Mouse (Mus musculus) embryonic facial prominence, embryonic 11.5 days (tissue): ENCODE measurements around the gene Tbx3. TPM values are rescaled to one million over a fixed set of nuclear protein-coding genes. Genes with fewer than 3 reads are reported as not detected.

Experiments
- ATAC-seq: fragments of 200-750 bp; cut with Nextera tagmentation; replicated peaks from 2 replicates; pipeline ENCODE4 v1.8.0; 2017; ENCODE audit warnings: low read depth; ENCODE audit not compliant: insufficient number of reproducible peaks, low FRiP score, low TSS enrichment
- DNase-seq: peaks from one replicate; pipeline ENCODE4 v3.0.0-alpha.2; 2015; ENCODE audit warnings: low spot score
- H3K27ac ChIP-seq: fragments of 300-500 bp; sonication (generic); replicated peaks from 2 replicates; pipeline ENCODE4 v1.5.1; 2014; ENCODE audit warnings: mild to moderate bottlenecking, low read depth, low read length, control low read depth
- H3K27me3 ChIP-seq: fragments of 300-500 bp; sonication (generic); 2 replicates; pipeline ENCODE4 v1.6.1; 2014; ENCODE audit warnings: mild to moderate bottlenecking, low read length, moderate library complexity, mixed read lengths; ENCODE audit not compliant: control insufficient read depth, insufficient read depth
- H3K36me3 ChIP-seq: fragments of 300-500 bp; sonication (generic); replicated peaks from 2 replicates; pipeline ENCODE4 v1.6.1; 2014; ENCODE audit warnings: low read depth, mild to moderate bottlenecking, low read length, moderate library complexity, mixed read lengths; ENCODE audit not compliant: control insufficient read depth, insufficient read depth
- H3K4me1 ChIP-seq: fragments of 300-500 bp; sonication (generic); 2 replicates; pipeline ENCODE4 v1.6.1; 2014; ENCODE audit warnings: low read length, mixed read lengths; ENCODE audit not compliant: control insufficient read depth, insufficient read depth
- H3K4me2 ChIP-seq: fragments of 300-500 bp; sonication (generic); 2 replicates; pipeline ENCODE4 v1.6.1; 2014; ENCODE audit warnings: low read depth, mild to moderate bottlenecking, control low read depth, low read length, moderate library complexity
- H3K4me3 ChIP-seq: fragments of 300-500 bp; sonication (generic); 2 replicates; pipeline ENCODE4 v1.5.1; 2014; ENCODE audit warnings: low read depth, low read length, control low read depth
- H3K9ac ChIP-seq: fragments of 300-500 bp; sonication (generic); replicated peaks from 2 replicates; pipeline ENCODE4 v1.6.1; 2014; ENCODE audit warnings: mild to moderate bottlenecking, control low read depth, low read length
- H3K9me3 ChIP-seq: fragments of 300-500 bp; sonication (generic); replicated peaks from 2 replicates; pipeline ENCODE4 v1.6.1; 2016; ENCODE audit warnings: mild to moderate bottlenecking, low read length, inconsistent platforms, mixed read lengths; ENCODE audit not compliant: control insufficient read depth
- WGBS: fragments of 180-500 bp; shearing (Covaris S2); extraction: QIAGEN DNeasy Blood & Tissue Kit; methylation state at CpG from one replicate; pipeline ENCODE4 v1.1.7; 2014; 5-methylcytosine and 5-hydroxymethylcytosine counted together
- polyA plus RNA-seq: library from polyadenylated mRNA; unstranded; fragments of >200 nt; fragmentation: Nextera tagmentation; extraction: Ambion mirVana; gene quantifications from 2 replicates; pipeline ENCODE4 v1.2.1, GENCODE M21; 2014

Tbx3 gene
- polyA plus RNA-seq, 1 experiment from 2014 or later = 36.9 TPM

DNA sequence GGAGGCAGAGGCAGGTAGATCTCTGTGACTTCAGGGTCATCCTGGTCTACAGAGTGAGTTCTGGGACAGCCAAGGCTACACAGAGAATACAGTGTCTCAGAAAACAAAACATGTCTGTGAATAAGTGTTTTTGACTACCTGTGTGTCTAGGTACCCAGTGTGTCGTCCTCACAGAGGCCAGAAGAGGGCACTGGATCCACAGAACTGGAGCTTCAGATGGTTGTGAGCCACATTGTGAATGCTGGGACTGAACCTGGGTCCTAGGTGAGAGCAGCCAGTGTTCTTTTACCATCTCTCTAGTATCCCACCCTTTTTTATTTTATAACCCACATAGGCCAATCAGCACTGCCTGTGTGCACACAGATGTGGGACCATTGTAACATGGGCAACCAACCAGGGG is 32.6 kb downstream of the Tbx3 start:
- no peaks in the 10 kb centered on the region for H3K9me3 ChIP-seq
- no peak overlapping the region for H3K4me2 ChIP-seq
- DNase-seq = no peak
- H3K4me3 ChIP-seq = no peak overlapping the region
- H3K9ac ChIP-seq = no peak overlapping the region
- ATAC-seq = no peak
- peaks cover 2% of the 10 kb centered on the region; the same call in 1 of the 2 replicates for H3K27me3 ChIP-seq
- no peaks in the 10 kb centered on the region for H3K36me3 ChIP-seq
- no peaks in the 10 kb centered on the region for H3K4me1 ChIP-seq
- H3K27ac ChIP-seq = no peak overlapping the region
- 73% methylated on average over 1 of the region's 1 CpGs for WGBS

DNA sequence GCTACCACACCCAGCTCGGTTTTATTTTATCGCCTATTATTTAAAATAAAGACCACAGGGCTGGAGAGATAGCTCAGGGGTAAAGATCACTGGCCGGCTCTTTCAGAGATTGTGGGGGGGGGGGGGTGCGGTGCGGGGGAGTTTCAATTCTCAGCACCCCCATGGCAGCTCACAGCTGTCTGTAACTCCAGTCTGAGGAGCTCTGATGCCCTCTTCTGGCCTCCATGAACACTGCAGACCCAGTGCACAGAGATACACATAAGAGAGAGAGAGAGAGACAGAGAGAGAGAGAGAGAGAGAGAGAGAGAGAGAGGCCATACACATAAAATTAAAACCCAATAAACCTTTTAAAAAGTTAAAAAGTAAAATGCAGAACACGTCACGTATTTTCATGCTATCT is 34.4 kb downstream of the Tbx3 start:
- DNase-seq = no peak
- Histone ChIP-seq H3K27ac (no peak overlapping the region), H3K4me2 (no peak overlapping the region), H3K4me1 (no peaks in the 10 kb centered on the region), H3K36me3 (no peaks in the 10 kb centered on the region), H3K4me3 (no peak overlapping the region), H3K9me3 (no peaks in the 10 kb centered on the region), H3K27me3 (peaks cover 2% of the 10 kb centered on the region), H3K9ac (no peak overlapping the region)
- no peak for ATAC-seq
- 66% methylated on average over 7 of the region's 7 CpGs for WGBS

DNA sequence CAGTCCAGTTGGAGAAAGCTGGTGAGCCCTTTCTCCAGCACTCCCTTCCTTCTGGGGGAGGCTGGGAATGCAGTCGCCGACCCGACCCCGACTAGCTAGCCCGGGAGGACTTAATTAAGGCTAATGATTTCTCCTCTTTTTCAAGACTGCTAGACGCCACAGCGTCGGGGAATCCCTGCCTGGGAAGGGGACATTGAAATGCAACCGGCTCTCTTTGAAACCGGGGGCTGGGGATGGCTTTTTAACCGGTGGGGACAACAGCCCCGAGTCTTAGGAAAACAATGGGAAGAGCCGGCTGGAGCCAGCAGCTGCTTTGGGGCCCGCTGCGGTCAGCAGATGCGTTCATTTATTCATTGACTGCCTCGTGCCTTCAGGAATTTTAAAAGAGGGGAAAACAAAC is 36.0 kb downstream of the Tbx3 start:
- H3K27me3 ChIP-seq = peaks cover 2% of the 10 kb centered on the region
- H3K36me3 ChIP-seq = no peaks in the 10 kb centered on the region
- H3K9ac ChIP-seq = peak overlapping the region; percentile 30; the same call in 1 of the 2 replicates
- peak overlapping the region; percentile 22; the same call in 1 of the 2 replicates for H3K4me2 ChIP-seq
- no peaks in the 10 kb centered on the region for H3K9me3 ChIP-seq
- no peak overlapping the region for H3K27ac ChIP-seq
- H3K4me1 ChIP-seq = no peaks in the 10 kb centered on the region
- DNase-seq = peak; percentile 41
- H3K4me3 ChIP-seq = peak overlapping the region; percentile 11
- ATAC-seq = no peak
- WGBS = under 1% methylated on average over 17 of the region's 17 CpGs

- Histone ChIP-seq H3K4me3 (no peak overlapping the region), H3K27me3 (peaks cover 2% of the 10 kb centered on the region), H3K36me3 (no peaks in the 10 kb centered on the region), H3K9me3 (no peaks in the 10 kb centered on the region), H3K4me1 (no peaks in the 10 kb centered on the region), H3K9ac (no peak overlapping the region), H3K4me2 (no peak overlapping the region), H3K27ac (no peak overlapping the region)
- WGBS = 80% methylated on average over 14 of the region's 14 CpGs
- DNase-seq (no peak), ATAC-seq (no peak)
These were observed 38.5 kb downstream of the Tbx3 start for GRCm38 (mm10) chr5:119708850-119709585.

- Histone ChIP-seq H3K4me3 (no peak overlapping the region), H3K36me3 (no peaks in the 10 kb centered on the region), H3K27ac (no peak overlapping the region), H3K4me2 (no peak overlapping the region), H3K27me3 (peaks cover 2% of the 10 kb centered on the region), H3K9ac (no peak overlapping the region), H3K9me3 (no peaks in the 10 kb centered on the region), H3K4me1 (no peaks in the 10 kb centered on the region)
- ATAC-seq (no peak), DNase-seq (no peak)
- 16% methylated on average over 18 of the region's 18 CpGs for WGBS
These were observed 39.5 kb downstream of the Tbx3 start for GRCm38 (mm10) chr5:119709826-119710559.

DNA sequence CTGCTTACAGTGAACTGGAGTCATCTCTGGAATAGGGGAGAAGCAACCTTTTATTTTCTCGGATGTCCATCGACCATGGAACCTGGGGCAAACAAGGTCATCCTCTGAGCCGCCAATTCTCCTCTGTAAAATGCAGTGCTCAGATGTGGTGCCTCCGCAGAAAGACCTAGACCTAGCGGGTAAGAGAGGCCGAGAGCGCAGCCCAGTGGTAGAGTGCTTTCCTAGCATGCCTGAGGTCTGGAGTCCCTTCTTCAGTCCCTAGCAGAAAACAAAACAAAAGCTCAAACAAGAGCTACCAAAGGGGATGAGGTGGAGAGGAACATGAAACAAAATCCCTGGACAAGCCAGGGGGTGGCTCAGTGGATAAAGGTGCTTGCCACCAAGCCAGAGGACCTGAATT is 40.3 kb downstream of the Tbx3 start:
- H3K4me2 ChIP-seq = no peak overlapping the region
- DNase-seq (peak; percentile 62), ATAC-seq (no peak)
- no peak overlapping the region for H3K9ac ChIP-seq
- H3K27ac ChIP-seq = no peak overlapping the region
- WGBS = 18% methylated on average over 7 of the region's 7 CpGs
- no peaks in the 10 kb centered on the region for H3K4me1 ChIP-seq
- peaks cover 2% of the 10 kb centered on the region for H3K27me3 ChIP-seq
- no peaks in the 10 kb centered on the region for H3K9me3 ChIP-seq
- no peak overlapping the region for H3K4me3 ChIP-seq
- no peaks in the 10 kb centered on the region for H3K36me3 ChIP-seq

GRCm38 (mm10) chr5:119711626-119712025 is 41.2 kb downstream of the Tbx3 start:
- Histone ChIP-seq H3K9me3 (no peaks in the 10 kb centered on the region), H3K36me3 (no peaks in the 10 kb centered on the region), H3K27ac (no peak overlapping the region), H3K27me3 (peaks cover 2% of the 10 kb centered on the region), H3K4me1 (no peaks in the 10 kb centered on the region), H3K9ac (no peak overlapping the region), H3K4me2 (no peak overlapping the region), H3K4me3 (no peak overlapping the region)
- no peak for DNase-seq
- whole genome bisulfite sequencing = 93% methylated on average over 5 of the region's 5 CpGs
- no peak for ATAC-seq

- H3K36me3 ChIP-seq = no peaks in the 10 kb centered on the region
- no peaks in the 10 kb centered on the region; the same call in none of the 2 replicates for H3K27me3 ChIP-seq
- H3K4me3 ChIP-seq = no peak overlapping the region
- no peak overlapping the region for H3K27ac ChIP-seq
- 0 out of 2 replicates have a peak, but pooled peaks have one; percentile 18 for ATAC-seq
- H3K9ac ChIP-seq = no peak overlapping the region
- H3K4me2 ChIP-seq = 0 out of 2 replicates have a peak overlapping the region, but pooled peaks have one; percentile 22
- peak; percentile 90 for DNase-seq
- WGBS = 8% methylated on average over 22 of the region's 22 CpGs
- no peaks in the 10 kb centered on the region for H3K4me1 ChIP-seq
- no peaks in the 10 kb centered on the region for H3K9me3 ChIP-seq
These were observed 42.3 kb downstream of the Tbx3 start for GRCm38 (mm10) chr5:119712679-119713246.
